ENCODE assay signal across 11 mouse cellular contexts in the genomic region with DNA sequence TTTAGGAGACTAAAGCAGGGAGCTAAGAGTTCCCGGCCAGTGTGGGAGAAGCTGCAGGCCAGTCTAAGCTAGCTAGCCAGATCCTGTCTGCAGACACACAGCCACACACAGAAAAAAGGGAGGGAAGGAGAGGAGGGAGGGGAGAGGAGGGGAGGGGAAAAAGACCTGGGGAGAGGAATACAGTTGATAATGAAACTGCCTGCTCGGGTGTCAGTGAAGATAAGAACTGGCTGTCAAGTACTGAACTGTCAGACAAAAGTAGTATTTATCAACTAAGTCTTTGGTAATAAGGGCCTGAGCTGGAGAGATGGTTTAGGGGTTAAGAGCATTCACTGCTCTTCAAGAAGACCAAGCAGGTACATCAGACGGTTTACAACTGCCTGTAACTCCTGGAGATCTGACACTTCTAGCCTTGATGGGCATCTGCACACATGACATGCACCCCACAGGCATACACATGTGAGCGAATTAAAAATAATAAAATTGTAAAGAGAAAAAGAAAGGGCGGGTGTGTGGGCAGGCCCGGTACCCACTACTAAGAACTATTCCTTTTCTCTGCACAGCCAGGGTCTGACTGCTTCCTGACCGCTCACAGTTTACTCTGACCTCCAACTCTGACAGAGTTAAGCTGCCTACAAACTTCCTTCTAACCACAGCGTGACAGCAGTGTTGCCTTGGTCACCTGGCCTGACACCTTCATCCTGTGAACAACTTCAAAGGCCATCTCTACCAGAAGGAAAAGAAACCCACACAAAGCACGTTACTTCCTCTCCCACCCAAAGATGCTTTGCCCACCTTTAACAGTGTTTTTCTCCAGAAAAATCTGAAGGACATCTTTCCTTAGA. TPM values are rescaled to one million over a fixed set of nuclear protein-coding genes. Genes with fewer than 3 reads are reported as not detected.
DNase-seq lines count a peak whose midpoint lies in the region; ATAC-seq and TF ChIP-seq lines count a peak whose summit lies in the region.
"Had no signal": no experiment of that assay in that cellular context is flagged by ENCODE, and none has a peak within 500 bp of the region (broad histone marks: within the 10 kb centered on the region; RNA-seq: fewer than 3 reads in every experiment).

No protein-coding gene starts in this region.

- H3K4me1 ChIP-seq in kidney, postnatal 0 days (replicated peaks; ENCODE audit: insufficient read depth, low read length), result peaks cover 20% of the 10 kb centered on the region; the same call in 1 of the 2 replicates
- peaks cover 76% of the 10 kb centered on the region for H3K4me1 ChIP-seq in G1E (ENCODE audit: insufficient read depth, low read depth, low read length)
- H3K4me1 ChIP-seq in brown adipose tissue, adult 24 weeks (ENCODE audit: control insufficient read depth, insufficient read depth, insufficient read length, low read length), result peaks cover 14% of the 10 kb centered on the region; the same call in 1 of the 2 replicates
- H3K4me1 ChIP-seq in liver, embryonic 12.5 days, result peaks cover 83% of the 10 kb centered on the region

- no peak for DNase-seq in kidney, postnatal 0 days (ENCODE audit: low spot score)
- no peak for DNase-seq in kidney, adult 18-20 months
- DNase-seq in G1E (ENCODE audit: low spot score), result peak; percentile 69
- no peak for DNase-seq in urinary bladder, postnatal 10 days (ENCODE audit: low spot score)
- DNase-seq in adrenal gland, adult 2 months, result no peak
- no peak for DNase-seq in cerebellum, adult 9-10 months
- DNase-seq: gastrocnemius, postnatal 10 days had no signal

- TF ChIP-seq CTCF in kidney, postnatal 0 days (IDR thresholded peaks at IDR 0.05; ENCODE audit: low read depth), result no peak
- no peak for TF ChIP-seq CTCF in G1E (IDR thresholded peaks at IDR 0.05; ENCODE audit: low read depth, low read length)

- H3K27ac ChIP-seq in kidney, postnatal 0 days, result 0 out of 2 replicates have a peak overlapping the region, but pooled peaks have one; percentile 70
- H3K27ac ChIP-seq in brown adipose tissue, adult 24 weeks (replicated peaks; ENCODE audit: low read depth, low read length), result 0 out of 2 replicates have a peak overlapping the region, but pooled peaks have one; percentile 8
- peak overlapping the region; percentile 99 for H3K27ac ChIP-seq in liver, embryonic 12.5 days

- peak overlapping the region; percentile 11; the same call in 1 of the 2 replicates for H3K4me2 ChIP-seq in kidney, postnatal 0 days (ENCODE audit: low read length)
- H3K4me2 ChIP-seq in liver, embryonic 12.5 days, result peak overlapping the region; percentile 98

- no peak overlapping the region for H3K4me3 ChIP-seq in kidney, postnatal 0 days (replicated peaks; ENCODE audit: low read depth, low read length)
- peak overlapping the region; percentile 55; the same call in 1 of the 2 replicates for H3K4me3 ChIP-seq in G1E (ENCODE audit: low read depth, low read length)
- no peak overlapping the region for H3K4me3 ChIP-seq in brown adipose tissue, adult 24 weeks (ENCODE audit: insufficient read depth, low read depth, low read length)
- H3K4me3 ChIP-seq in liver, embryonic 12.5 days, result peak overlapping the region; percentile 97

- H3K9me3 ChIP-seq in kidney, postnatal 0 days (replicated peaks; ENCODE audit: low read length), result no peaks in the 10 kb centered on the region
- H3K9me3 ChIP-seq in G1E (replicated peaks), result no peaks in the 10 kb centered on the region
- H3K9me3 ChIP-seq in liver, embryonic 12.5 days (replicated peaks), result no peaks in the 10 kb centered on the region

- no peaks in the 10 kb centered on the region for H3K36me3 ChIP-seq in kidney, postnatal 0 days (ENCODE audit: insufficient read depth, low read length)
- H3K36me3 ChIP-seq in G1E (replicated peaks), result peaks cover 43% of the 10 kb centered on the region
- H3K36me3 ChIP-seq in liver, embryonic 12.5 days, result peaks cover 31% of the 10 kb centered on the region

- no peaks in the 10 kb centered on the region for H3K27me3 ChIP-seq in kidney, postnatal 0 days (ENCODE audit: insufficient read depth, low read length)
- no peaks in the 10 kb centered on the region for H3K27me3 ChIP-seq in G1E (ENCODE audit: insufficient read depth, low read length)
- H3K27me3 ChIP-seq in liver, embryonic 12.5 days (replicated peaks), result peaks cover 15% of the 10 kb centered on the region

- no peak overlapping the region for H3K9ac ChIP-seq in kidney, postnatal 0 days (ENCODE audit: low read depth, low read length)
- peak overlapping the region; percentile 99 for H3K9ac ChIP-seq in liver, embryonic 12.5 days

- ATAC-seq in kidney, postnatal 0 days (replicated peaks; ENCODE audit: low FRiP score, low read depth), result no peak
- ATAC-seq in G1E (ENCODE audit: extremely low read depth, insufficient number of reproducible peaks, low FRiP score, poor library complexity, severe bottlenecking), result peak; percentile 69
- peak; percentile 84 for ATAC-seq in liver, embryonic 12.5 days

- WGBS in kidney, postnatal 0 days, result 55% methylated on average over 9 of the region's 9 CpGs
- 18% methylated on average over 9 of the region's 9 CpGs for WGBS in liver, embryonic 12.5 days (ENCODE audit: insufficient replicate concordance)

RNA-seq across cellular contexts. Expression of a gene that starts 1.8 kb away (rescaled TPM):
- 1.3 and 1.5 TPM in 2 replicates for polyA plus RNA-seq in kidney, postnatal 0 days (2015; fragmentation: Nextera tagmentation; extraction: Ambion mirVana)
- total RNA-seq in G1E (2014; fragmentation: Nextera tagmentation) (not detected in 2 replicates), G1E (2017) (0.05 and 0.17 TPM in 2 replicates)
- polyA plus RNA-seq in G1E (2012), result not detected in 2 replicates
- not detected in 2 replicates for polyA plus RNA-seq in brown adipose tissue, adult 24 weeks (2012; ENCODE audit: insufficient read depth, insufficient read length, missing spikeins)
- polyA plus RNA-seq in liver, embryonic 12.5 days (2016; fragmentation: Nextera tagmentation; extraction: Ambion mirVana), result 0.06 and 0.08 TPM in 2 replicates
- not detected for total RNA-seq in adrenal gland, adult 2 months (2021)
- 0.06 and 0.19 TPM in 2 replicates for polyA plus RNA-seq in adrenal gland, adult 2 months (2012; rRNA removed)

RNA-seq across cellular contexts. Expression of a gene that starts 4.7 kb away (rescaled TPM):
- 28.1 and 33.2 TPM in 2 replicates for polyA plus RNA-seq in kidney, postnatal 0 days (2015; fragmentation: Nextera tagmentation; extraction: Ambion mirVana)
- total RNA-seq in G1E (2014; fragmentation: Nextera tagmentation) (66.1 and 95.4 TPM in 2 replicates), G1E (2017) (34.6 and 35.7 TPM in 2 replicates)
- 4.5 and 5.4 TPM in 2 replicates for polyA plus RNA-seq in G1E (2012)
- 14.2 and 24.7 TPM in 2 replicates for polyA plus RNA-seq in brown adipose tissue, adult 24 weeks (2012; ENCODE audit: insufficient read depth, insufficient read length, missing spikeins)
- polyA plus RNA-seq in liver, embryonic 12.5 days (2016; fragmentation: Nextera tagmentation; extraction: Ambion mirVana), result 56.5 and 59.7 TPM in 2 replicates
- 100 to 1,000 TPM; 116 to 132 TPM for total RNA-seq in adrenal gland, adult 2 months (2021)
- polyA plus RNA-seq in adrenal gland, adult 2 months (2012; rRNA removed), result 55.2 and 65.0 TPM in 2 replicates

RNA-seq across cellular contexts. Expression of a gene that starts 48.7 kb away (rescaled TPM):
- 21.3 and 22.4 TPM in 2 replicates for polyA plus RNA-seq in kidney, postnatal 0 days (2015; fragmentation: Nextera tagmentation; extraction: Ambion mirVana)
- 55.0 and 55.7 TPM in 2 replicates for total RNA-seq in G1E (2014; fragmentation: Nextera tagmentation)
- total RNA-seq in G1E (2017), result 28.4 and 32.8 TPM in 2 replicates
- polyA plus RNA-seq in G1E (2012), result 54.5 and 60.8 TPM in 2 replicates
- 589 and 634 TPM in 2 replicates for polyA plus RNA-seq in brown adipose tissue, adult 24 weeks (2012; ENCODE audit: insufficient read depth, insufficient read length, missing spikeins)
- 18.5 and 20.0 TPM in 2 replicates for polyA plus RNA-seq in liver, embryonic 12.5 days (2016; fragmentation: Nextera tagmentation; extraction: Ambion mirVana)
- 100 to 1,000 TPM; 172 to 181 TPM for total RNA-seq in adrenal gland, adult 2 months (2021)
- 118 and 132 TPM in 2 replicates for polyA plus RNA-seq in adrenal gland, adult 2 months (2012; rRNA removed)

RNA-seq across cellular contexts. Expression of a gene that starts 55.8 kb away (rescaled TPM):
- polyA plus RNA-seq in kidney, postnatal 0 days (2015; fragmentation: Nextera tagmentation; extraction: Ambion mirVana), result 0.69 TPM in 1 of 2 replicates, not detected in the other
- total RNA-seq in G1E (2014; fragmentation: Nextera tagmentation), result not detected in 2 replicates
- total RNA-seq in G1E (2017), result not detected in 2 replicates
- polyA plus RNA-seq in G1E (2012), result not detected in 2 replicates
- not detected in 2 replicates for polyA plus RNA-seq in brown adipose tissue, adult 24 weeks (2012; ENCODE audit: insufficient read depth, insufficient read length, missing spikeins)
- not detected in 2 replicates for polyA plus RNA-seq in liver, embryonic 12.5 days (2016; fragmentation: Nextera tagmentation; extraction: Ambion mirVana)
- under 1 TPM in 1 of 2 experiments, not detected in 1; 0.69 TPM for total RNA-seq in adrenal gland, adult 2 months (2021)
- polyA plus RNA-seq in adrenal gland, adult 2 months (2012; rRNA removed), result 0.28 TPM in 1 of 2 replicates, not detected in the other
- total RNA-seq: gastrocnemius, postnatal 10 days; layer of hippocampus, postnatal 10 days had no signal
- polyA plus RNA-seq: neural tube, embryonic 11.5 days had no signal

Comparison
In these comparisons a context has a peak if more than half of its experiments do, and no peak if none do; other contexts are left out.
1. H3K27ac ChIP-seq: peak in every context shown above with its lines; median percentile 99 in liver, embryonic 12.5 days; 70 in kidney, postnatal 0 days; 8 in brown adipose tissue, adult 24 weeks.
2. H3K4me3 ChIP-seq: peak in G1E (single experiment) and liver, embryonic 12.5 days (single experiment); none in kidney, postnatal 0 days (single experiment) and brown adipose tissue, adult 24 weeks (single experiment).